Mouse (Mus musculus) midbrain, embryonic 11.5 days (tissue): Measurements from ENCODE around the gene Acsl1. TPM values are rescaled to one million over a fixed set of nuclear protein-coding genes. Genes with fewer than 3 reads are reported as not detected.

Experiments
- ATAC-seq: fragments of 200-750 bp; cut with Nextera tagmentation; 2 replicates; pipeline ENCODE4 v1.8.0; 2017; ENCODE audit warnings: moderate TSS enrichment, moderate library complexity; ENCODE audit not compliant: low FRiP score
- DNase-seq: peaks from one replicate; pipeline ENCODE4 v3.0.0; 2015; ENCODE audit warnings: low spot score; ENCODE audit errors: missing footprints
- H3K27ac ChIP-seq: fragments of 300-500 bp; sonication (generic); 2 replicates; pipeline ENCODE4 v1.5.1; 2014; ENCODE audit warnings: low read depth, low read length
- H3K27me3 ChIP-seq: fragments of 300-500 bp; sonication (generic); 2 replicates; pipeline ENCODE4 v1.6.1; 2014; ENCODE audit warnings: mild to moderate bottlenecking, low read length, moderate library complexity, mixed read lengths; ENCODE audit not compliant: control insufficient read depth, insufficient read depth
- H3K36me3 ChIP-seq: fragments of 300-500 bp; sonication (generic); 2 replicates; pipeline ENCODE4 v1.6.1; 2014; ENCODE audit warnings: mild to moderate bottlenecking, low read length, moderate library complexity, mixed read lengths; ENCODE audit not compliant: control insufficient read depth, insufficient read depth
- H3K4me1 ChIP-seq: fragments of 300-500 bp; sonication (generic); 2 replicates; pipeline ENCODE4 v1.6.1; 2014; ENCODE audit warnings: low read length; ENCODE audit not compliant: control insufficient read depth, insufficient read depth
- H3K4me2 ChIP-seq: fragments of 300-500 bp; sonication (generic); 2 replicates; pipeline ENCODE4 v1.6.1; 2014; ENCODE audit warnings: mild to moderate bottlenecking, moderate library complexity
- H3K4me3 ChIP-seq: fragments of 300-500 bp; sonication (generic); 2 replicates; pipeline ENCODE4 v1.5.1; 2014; ENCODE audit warnings: low read depth, low read length
- H3K9ac ChIP-seq: fragments of 300-500 bp; sonication (generic); 2 replicates; pipeline ENCODE4 v1.6.1; 2014; ENCODE audit warnings: low read length
- H3K9me3 ChIP-seq: fragments of 300-500 bp; sonication (generic); 2 replicates; pipeline ENCODE4 v1.6.1; 2016; ENCODE audit warnings: low read length; ENCODE audit not compliant: control insufficient read depth
- WGBS: fragments of 180-500 bp; shearing (Covaris S2); extraction: QIAGEN DNeasy Blood & Tissue Kit; methylation state at CpG from one replicate; pipeline ENCODE4 v1.1.7; 2014; 5-methylcytosine and 5-hydroxymethylcytosine counted together
- polyA plus RNA-seq: library from polyadenylated mRNA; unstranded; fragments of >200 nt; fragmentation: Nextera tagmentation; extraction: Ambion mirVana; gene quantifications from 2 replicates; pipeline ENCODE4 v1.2.1, GENCODE M21; 2014

Acsl1 gene
- polyA plus RNA-seq, 1 experiment from 2014 or later = 9.0 TPM

DNA sequence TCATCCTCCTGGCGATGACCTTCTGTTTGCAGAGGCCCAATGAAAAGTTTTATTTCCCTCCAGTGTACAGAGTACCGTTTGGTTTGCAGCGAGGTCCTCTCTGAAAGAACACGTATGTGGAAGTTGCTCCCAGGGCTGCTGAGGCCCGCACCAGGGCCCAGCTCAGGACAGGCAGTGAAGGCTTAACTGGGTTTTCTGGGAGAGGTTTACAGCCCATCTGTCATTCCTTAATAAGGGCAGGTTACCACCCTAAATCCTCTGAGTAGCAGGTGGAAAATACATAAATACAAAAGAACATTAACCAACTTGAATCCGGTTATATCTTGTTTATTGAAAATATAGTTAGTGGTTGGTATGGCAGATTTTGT is 9.7 kb downstream of the Acsl1 start:
- WGBS = 78% methylated on average over 6 of the region's 6 CpGs
- no peaks in the 10 kb centered on the region for H3K27me3 ChIP-seq
- DNase-seq (no peak), ATAC-seq (no peak)
- H3K36me3 ChIP-seq = no peaks in the 10 kb centered on the region
- no peak overlapping the region for H3K4me2 ChIP-seq
- no peak overlapping the region for H3K4me3 ChIP-seq
- no peaks in the 10 kb centered on the region for H3K4me1 ChIP-seq
- H3K27ac ChIP-seq = no peak overlapping the region
- no peak overlapping the region for H3K9ac ChIP-seq
- H3K9me3 ChIP-seq = no peaks in the 10 kb centered on the region

DNA sequence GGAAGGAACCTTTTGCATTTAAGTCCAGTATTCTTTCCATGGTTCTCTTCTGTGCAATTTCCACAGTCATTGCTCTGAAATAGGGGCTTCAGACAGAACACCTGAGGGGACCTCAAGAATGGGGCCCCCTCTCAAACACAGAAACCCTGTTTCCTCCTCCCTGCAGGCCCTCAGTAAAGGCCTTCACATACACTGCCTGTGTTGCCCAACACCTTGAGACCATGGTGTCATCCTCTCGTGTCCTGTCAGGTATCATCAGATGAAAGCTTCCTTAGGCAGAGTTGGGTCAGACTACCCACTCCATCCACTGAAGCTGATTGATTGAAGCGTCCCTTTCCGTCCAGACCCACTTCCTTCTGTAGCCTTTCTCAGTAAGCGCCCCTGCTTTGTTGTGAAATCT is 11.9 kb downstream of the Acsl1 start:
- no peak overlapping the region for H3K9ac ChIP-seq
- no peaks in the 10 kb centered on the region for H3K27me3 ChIP-seq
- no peaks in the 10 kb centered on the region for H3K9me3 ChIP-seq
- no peaks in the 10 kb centered on the region for H3K36me3 ChIP-seq
- ATAC-seq (no peak), DNase-seq (no peak)
- no peak overlapping the region for H3K4me3 ChIP-seq
- 93% methylated on average over 4 of the region's 4 CpGs for WGBS
- no peaks in the 10 kb centered on the region for H3K4me1 ChIP-seq
- H3K4me2 ChIP-seq = no peak overlapping the region
- no peak overlapping the region for H3K27ac ChIP-seq

DNA sequence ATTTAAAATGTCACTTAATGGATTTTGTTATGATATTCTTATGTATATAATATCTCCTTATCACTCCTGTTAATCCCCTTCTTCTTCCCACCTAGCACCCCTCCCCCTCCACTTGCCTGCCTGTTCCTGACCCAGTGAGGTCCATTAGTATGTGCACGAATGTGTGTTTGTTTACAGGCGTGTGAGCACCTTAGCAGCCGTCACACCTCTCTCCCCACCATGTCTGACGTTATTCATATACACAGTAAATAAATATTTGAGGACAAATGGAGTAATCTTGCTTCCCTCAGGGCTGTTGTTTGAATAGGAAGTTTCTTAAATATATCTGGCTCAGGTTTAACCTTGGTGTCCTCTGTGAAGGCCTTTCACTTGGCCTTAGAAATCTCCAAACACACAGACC is 12.4 kb downstream of the Acsl1 start:
- Histone ChIP-seq H3K9me3 (no peaks in the 10 kb centered on the region), H3K9ac (no peak overlapping the region), H3K4me3 (no peak overlapping the region), H3K4me2 (no peak overlapping the region), H3K27me3 (no peaks in the 10 kb centered on the region), H3K4me1 (peaks cover 4% of the 10 kb centered on the region; the same call in 1 of the 2 replicates), H3K36me3 (no peaks in the 10 kb centered on the region), H3K27ac (no peak overlapping the region)
- DNase-seq = no peak
- 82% methylated on average over 4 of the region's 4 CpGs for WGBS
- ATAC-seq = no peak

DNA sequence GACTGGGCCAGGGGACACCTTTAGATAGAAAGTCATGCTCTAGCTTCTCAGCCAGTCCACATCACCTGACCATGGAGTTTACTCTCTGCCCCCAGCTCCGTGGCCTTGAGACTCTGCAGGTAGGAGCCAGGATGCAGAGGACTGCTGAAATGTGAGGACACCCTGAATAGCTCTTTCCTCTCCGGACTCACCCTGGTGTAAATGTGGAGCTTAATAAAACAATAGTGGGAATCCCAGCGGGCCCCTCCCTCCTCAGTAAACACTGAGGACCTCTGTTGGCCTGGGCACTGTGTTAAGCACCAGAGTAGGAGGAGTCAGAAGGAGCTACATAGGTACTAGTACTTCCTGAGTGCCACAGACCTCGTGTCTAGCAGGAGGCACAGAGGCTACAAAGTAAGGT is 13.2 kb downstream of the Acsl1 start:
- Histone ChIP-seq H3K9ac (no peak overlapping the region), H3K4me2 (no peak overlapping the region), H3K27me3 (no peaks in the 10 kb centered on the region), H3K27ac (no peak overlapping the region), H3K4me1 (peaks cover 4% of the 10 kb centered on the region; the same call in 1 of the 2 replicates), H3K9me3 (no peaks in the 10 kb centered on the region), H3K36me3 (no peaks in the 10 kb centered on the region), H3K4me3 (no peak overlapping the region)
- no peak for ATAC-seq
- no peak for DNase-seq
- 46% methylated on average over 4 of the region's 4 CpGs for WGBS

DNA sequence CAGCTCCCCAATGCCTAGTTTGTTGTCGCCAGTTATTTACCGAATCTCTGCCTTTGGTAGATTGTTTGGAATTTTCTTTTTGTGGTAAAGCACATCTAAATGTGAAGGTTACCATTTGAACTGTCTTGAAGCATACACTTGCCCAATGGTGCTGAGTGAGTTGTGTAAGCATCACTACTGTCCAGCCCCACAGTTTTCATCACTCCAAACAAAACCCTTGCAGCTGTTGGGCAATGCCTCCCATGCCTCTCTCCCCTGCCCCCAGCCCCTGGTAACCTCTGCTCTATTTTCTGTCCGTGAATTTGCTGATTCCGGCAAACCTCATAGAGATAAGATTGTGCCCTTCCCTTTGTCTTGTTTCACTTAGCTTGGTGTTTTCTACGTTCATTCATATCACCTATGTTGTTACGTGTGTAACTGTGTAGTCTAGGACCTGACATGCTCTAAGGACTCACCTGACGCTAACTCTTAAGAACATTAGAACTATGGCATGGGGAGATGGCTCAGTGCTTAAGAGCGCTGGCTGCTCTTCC is 14.2 kb downstream of the Acsl1 start:
- H3K4me1 ChIP-seq = peaks cover 4% of the 10 kb centered on the region; the same call in 1 of the 2 replicates
- no peak overlapping the region for H3K27ac ChIP-seq
- H3K36me3 ChIP-seq = no peaks in the 10 kb centered on the region
- H3K4me3 ChIP-seq = no peak overlapping the region
- H3K4me2 ChIP-seq = no peak overlapping the region
- 90% methylated on average over 8 of the region's 8 CpGs for WGBS
- no peaks in the 10 kb centered on the region for H3K27me3 ChIP-seq
- no peak overlapping the region for H3K9ac ChIP-seq
- ATAC-seq (no peak), DNase-seq (no peak)
- no peaks in the 10 kb centered on the region for H3K9me3 ChIP-seq

DNA sequence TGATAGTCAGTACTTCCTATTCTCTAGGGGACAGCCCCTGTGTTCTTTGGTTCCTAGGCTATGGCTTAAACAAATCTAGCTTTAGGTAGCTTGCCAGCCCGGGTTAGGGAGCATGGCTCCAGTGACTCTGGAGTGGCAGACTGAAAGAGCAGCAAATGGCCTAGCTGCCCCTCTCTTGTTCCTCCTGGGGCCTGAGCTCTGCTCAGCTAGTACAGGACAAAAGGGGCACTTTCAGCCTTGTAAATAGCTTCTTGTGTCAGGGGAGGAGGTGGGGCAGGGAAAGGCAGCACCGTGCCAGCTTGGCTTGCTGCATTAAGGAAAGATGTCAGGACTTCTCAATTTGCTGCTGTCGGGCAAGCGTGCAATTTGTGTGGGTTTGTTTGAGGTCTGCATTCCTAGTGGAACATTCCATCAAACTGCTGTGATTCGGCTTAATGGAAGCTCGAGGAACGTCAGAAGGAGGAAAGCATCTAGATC is 17.3 kb downstream of the Acsl1 start:
- Histone ChIP-seq H3K36me3 (no peaks in the 10 kb centered on the region), H3K27ac (no peak overlapping the region), H3K4me3 (no peak overlapping the region), H3K4me2 (no peak overlapping the region), H3K4me1 (peaks cover 4% of the 10 kb centered on the region; the same call in 1 of the 2 replicates), H3K27me3 (no peaks in the 10 kb centered on the region), H3K9ac (no peak overlapping the region), H3K9me3 (no peaks in the 10 kb centered on the region)
- no peak for ATAC-seq
- WGBS = 46% methylated on average over 7 of the region's 7 CpGs
- DNase-seq = no peak

DNA sequence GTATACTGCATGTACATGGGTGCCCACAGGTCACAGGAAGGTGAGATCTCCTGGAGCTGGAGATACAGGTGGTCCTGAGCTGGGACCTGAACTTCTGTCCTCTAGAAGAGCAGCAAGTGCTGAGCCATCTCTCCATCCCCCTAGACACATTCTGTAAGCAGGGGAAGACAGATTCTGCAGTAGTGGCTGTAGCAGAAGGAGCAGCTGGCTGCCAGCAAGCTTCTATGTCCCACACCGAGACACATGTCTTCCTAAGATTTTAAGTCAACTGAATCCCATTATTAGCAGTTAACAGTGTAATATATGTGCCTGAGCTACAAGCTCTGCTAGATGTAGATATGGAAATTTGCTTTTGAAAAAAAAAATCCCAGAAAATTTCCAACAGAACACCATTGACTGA is 18.4 kb downstream of the Acsl1 start:
- no peak for ATAC-seq
- Histone ChIP-seq H3K27ac (no peak overlapping the region), H3K27me3 (no peaks in the 10 kb centered on the region), H3K4me1 (peaks cover 4% of the 10 kb centered on the region; the same call in 1 of the 2 replicates), H3K4me2 (no peak overlapping the region), H3K9me3 (no peaks in the 10 kb centered on the region), H3K36me3 (no peaks in the 10 kb centered on the region), H3K4me3 (no peak overlapping the region), H3K9ac (no peak overlapping the region)
- no peak for DNase-seq
- 90% methylated on average over 1 of the region's 1 CpGs for WGBS

DNA sequence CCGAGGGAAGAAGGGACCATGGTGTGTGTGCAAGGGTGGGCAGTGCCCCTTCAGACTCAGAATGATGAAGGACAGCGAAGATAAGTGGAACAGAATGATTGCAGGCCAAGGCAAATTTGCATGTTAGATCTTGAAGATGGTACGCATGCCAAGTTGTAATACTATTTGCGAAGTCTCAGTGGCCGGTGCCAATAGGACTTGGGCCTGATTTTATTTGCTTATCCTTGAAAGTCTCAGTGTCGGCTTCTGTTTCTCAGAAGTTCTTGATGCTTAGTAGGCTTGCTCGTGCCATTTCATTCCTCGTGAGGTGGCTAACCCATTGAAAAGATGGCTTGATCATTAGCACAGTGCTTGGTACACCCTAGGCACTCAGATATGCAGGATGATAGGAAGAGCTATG is 19.4 kb downstream of the Acsl1 start:
- Histone ChIP-seq H3K4me1 (peaks cover 4% of the 10 kb centered on the region; the same call in 1 of the 2 replicates), H3K36me3 (no peaks in the 10 kb centered on the region), H3K9me3 (no peaks in the 10 kb centered on the region), H3K27ac (no peak overlapping the region), H3K27me3 (no peaks in the 10 kb centered on the region), H3K4me2 (no peak overlapping the region), H3K9ac (no peak overlapping the region), H3K4me3 (no peak overlapping the region)
- no peak for ATAC-seq
- WGBS = 93% methylated on average over 8 of the region's 8 CpGs
- DNase-seq = no peak

DNA sequence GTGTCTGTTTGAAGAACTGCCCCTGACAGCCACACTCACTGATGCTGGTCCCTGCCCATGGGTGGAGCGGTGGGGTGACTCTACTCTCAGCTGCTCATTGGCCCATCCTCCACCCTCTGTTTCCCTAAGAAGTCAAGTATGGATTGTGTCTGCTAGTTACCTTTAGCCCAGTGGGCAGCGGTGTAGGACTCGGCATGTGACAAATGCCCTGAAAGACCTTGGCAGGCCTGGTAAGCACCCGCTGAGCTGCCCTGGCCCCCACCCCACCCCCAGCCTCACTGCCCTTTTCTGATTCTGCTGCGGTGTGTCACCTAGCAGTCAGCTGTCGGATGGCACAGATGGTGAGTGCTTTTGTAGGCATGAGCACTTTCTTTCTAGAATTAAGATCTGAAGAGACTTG is 20.0 kb downstream of the Acsl1 start:
- Histone ChIP-seq H3K4me1 (peaks cover 4% of the 10 kb centered on the region; the same call in 1 of the 2 replicates), H3K27ac (no peak overlapping the region), H3K4me3 (no peak overlapping the region), H3K4me2 (no peak overlapping the region), H3K9me3 (no peaks in the 10 kb centered on the region), H3K27me3 (no peaks in the 10 kb centered on the region), H3K36me3 (no peaks in the 10 kb centered on the region), H3K9ac (no peak overlapping the region)
- ATAC-seq (no peak), DNase-seq (peak; percentile 45)
- 87% methylated on average over 6 of the region's 6 CpGs for WGBS
